Mouse (Mus musculus): ENCODE data around the gene Myh4. TPM values are rescaled to one million over a fixed set of nuclear protein-coding genes. Genes with fewer than 3 reads are reported as not detected.

The Myh4 gene
- total RNA-seq, 2 experiments from 2014 or later, result 0.28 to 0.34 TPM

Other genes with a start within 250 kb of the Myh4 start
- gene Tmem220, start 212.9 kb upstream of the Myh4 start, total RNA-seq (2021), result under 1 TPM; 0.52 to 0.74 TPM
- 10 to 100 TPM; 24.1 to 26.2 TPM for gene Adprm, start 185.4 kb upstream of the Myh4 start, total RNA-seq (2021)
- 10 to 100 TPM in 1 of 2 experiments, 1 to 10 TPM in 1; 9.9 to 12.0 TPM for gene Sco1, start 185.4 kb upstream of the Myh4 start, total RNA-seq (2021)
- gene Myh3, start 159.7 kb upstream of the Myh4 start, total RNA-seq (2021), result 1 to 10 TPM; 2.2 to 2.4 TPM
- gene Myh2, start 67.0 kb upstream of the Myh4 start, total RNA-seq (2021), result under 1 TPM; 0.48 to 0.56 TPM
- gene Myh1, start 38.0 kb upstream of the Myh4 start, total RNA-seq (2021), result under 1 TPM; 0.30 to 0.32 TPM
- gene Myh8, start 39.1 kb downstream of the Myh4 start, total RNA-seq (2021), result under 1 TPM; 0.64 to 0.89 TPM
- gene Myh13, start 83.6 kb downstream of the Myh4 start, total RNA-seq (2021), result under 1 TPM; 0.14 to 0.28 TPM
- 100 to 1,000 TPM; 371 to 375 TPM for gene Gas7, start 217.4 kb downstream of the Myh4 start, total RNA-seq (2021)